Mouse (Mus musculus) spleen, adult 18-20 months (tissue): ENCODE results near the gene Caln1.

ENCODE experiments used
- DNase-seq, 2 experiments: peaks; one replicate each; pipeline ENCODE4 v3.0.0; 2022; ENCODE audit warnings: mixed read lengths in 2 of 2

Gene Caln1

DNA sequence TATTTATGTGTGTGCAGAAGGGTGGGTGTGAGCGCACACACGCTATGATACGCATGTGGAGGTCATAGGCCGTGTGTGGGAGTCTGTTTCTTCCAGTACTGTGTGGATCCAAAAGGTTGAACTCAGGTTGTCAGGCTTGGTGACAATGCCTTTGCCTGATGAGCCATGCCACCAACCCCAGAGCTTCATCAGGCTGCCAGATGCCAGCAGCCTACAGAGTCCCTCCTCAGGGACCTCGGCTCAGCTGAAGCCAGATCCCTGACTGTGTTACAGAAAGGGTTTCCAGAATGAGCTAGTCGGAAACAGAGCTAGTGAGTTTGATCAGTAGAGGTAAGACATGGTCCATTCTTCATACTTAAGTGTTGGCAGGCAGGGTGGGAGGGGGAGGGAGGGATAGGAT, 25.9 kb downstream of the Caln1 start:
- no peak for DNase-seq

DNA sequence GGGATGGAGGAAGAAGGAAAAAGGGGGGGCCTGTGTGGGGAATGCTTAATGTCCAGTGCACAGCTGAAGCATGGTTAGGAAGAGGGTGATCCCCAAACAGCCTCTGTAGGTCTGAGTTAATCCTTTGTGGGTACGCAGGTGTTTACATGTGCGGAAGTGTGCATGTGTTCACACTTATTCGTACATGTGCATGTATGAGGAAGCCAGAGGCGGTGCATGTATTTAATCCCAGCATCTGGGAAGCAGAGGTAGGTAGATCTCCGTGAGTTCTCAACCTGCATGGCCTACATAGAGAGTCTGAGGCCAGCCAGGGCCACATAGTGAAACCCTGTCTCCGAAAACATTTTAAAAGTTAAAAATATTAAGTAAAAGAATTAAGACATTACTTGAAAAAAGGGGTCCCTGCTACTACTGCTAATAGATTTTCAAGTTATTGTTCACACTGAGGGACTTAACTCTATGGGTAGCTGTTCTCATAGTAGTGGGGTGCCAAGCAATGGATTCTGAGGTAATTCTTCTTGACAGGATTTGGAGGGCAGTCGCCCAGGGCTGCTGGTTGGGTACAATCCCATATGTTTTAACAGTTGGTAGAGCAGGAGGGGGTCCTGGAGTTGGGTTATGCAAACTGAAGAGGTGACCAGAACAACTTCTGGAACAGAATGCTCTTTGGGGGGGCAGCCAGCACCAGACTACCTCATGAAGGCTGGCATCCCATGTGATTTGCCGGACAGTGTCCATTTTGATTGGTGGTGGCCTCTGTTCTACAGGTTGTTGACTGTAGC, 31.1 kb downstream of the Caln1 start:
- no peak for DNase-seq

DNA sequence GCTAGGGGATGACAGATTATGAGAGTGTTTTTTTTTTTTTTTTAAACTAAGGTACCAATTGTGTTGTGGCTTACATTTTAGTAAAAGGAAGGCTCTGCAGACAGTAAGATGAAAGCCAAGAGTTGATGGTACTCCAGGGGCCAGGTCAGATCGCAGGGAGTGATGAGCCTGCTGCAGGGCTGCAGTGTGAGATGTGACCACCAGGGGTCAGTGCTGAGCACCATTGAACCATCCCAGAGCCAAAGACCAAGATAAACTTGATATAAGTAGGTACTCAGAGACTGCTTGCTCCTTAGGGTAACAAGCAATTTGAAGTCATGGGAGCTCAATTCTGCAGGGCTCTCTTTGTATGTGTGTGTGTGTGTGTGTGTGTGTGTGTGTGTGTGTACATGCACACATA, 35.9 kb downstream of the Caln1 start:
- peak in 1 of 2 experiments; percentile 34 for DNase-seq

DNA sequence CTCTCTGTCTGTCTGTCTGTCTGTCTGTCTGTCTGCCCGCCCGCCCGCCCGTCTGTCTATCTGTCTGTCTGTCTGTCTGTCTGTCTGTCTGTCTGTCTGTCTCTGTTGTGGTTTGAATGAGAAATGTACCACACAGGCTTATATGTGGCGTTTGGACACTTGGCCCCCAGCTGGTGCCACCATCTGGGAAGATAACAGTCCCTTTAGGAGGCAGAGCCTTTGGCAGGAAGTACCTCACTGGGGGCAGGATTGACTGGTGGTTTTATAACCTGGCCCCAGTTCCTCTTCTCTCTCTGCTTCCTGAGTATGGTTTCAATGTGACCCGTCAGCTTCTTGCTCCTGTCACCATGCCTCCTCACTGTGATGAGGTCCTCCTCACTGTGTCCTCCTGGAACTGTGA, 40.5 kb downstream of the Caln1 start:
- no peak for DNase-seq

DNA sequence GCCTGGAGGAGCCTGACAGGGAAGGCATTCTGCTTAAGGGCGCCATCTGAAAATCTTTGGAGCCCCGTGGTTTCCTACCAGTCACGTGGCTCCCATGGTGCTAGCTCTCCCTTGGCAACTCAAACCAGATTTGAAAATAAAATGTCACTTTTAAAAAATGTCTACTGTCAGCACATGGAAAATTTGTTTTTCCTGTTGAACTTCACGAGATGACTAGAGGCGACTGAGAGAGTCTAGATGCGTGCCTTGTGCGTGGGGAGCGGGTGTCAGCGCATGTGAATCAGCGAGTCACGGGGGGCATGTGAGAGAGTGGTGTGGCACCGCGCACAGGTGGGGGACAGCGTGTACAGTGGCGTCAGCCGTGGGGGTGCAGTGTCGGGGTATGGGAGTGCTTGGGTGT, 42.3 kb downstream of the Caln1 start:
- DNase-seq, result no peak

DNA sequence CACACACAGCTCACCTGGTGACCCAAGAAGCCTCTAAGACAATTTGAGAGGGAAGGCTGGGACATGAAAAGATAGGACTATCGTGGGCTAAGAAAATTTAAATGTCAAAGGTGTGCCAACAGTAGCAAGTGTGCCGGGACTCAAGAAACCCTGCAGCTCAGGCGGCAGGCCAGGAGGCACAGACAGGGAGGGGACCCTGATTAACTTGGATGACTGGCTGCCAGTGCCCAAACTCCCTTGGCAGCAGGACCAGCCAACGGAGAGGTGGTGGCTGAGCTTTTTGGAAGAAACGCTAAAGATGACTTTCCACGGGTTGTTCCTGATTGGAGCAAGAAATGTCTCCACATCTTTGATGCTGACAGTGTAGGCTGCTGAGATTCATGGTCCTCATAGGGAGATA, 78.2 kb downstream of the Caln1 start:
- no peak for DNase-seq

DNA sequence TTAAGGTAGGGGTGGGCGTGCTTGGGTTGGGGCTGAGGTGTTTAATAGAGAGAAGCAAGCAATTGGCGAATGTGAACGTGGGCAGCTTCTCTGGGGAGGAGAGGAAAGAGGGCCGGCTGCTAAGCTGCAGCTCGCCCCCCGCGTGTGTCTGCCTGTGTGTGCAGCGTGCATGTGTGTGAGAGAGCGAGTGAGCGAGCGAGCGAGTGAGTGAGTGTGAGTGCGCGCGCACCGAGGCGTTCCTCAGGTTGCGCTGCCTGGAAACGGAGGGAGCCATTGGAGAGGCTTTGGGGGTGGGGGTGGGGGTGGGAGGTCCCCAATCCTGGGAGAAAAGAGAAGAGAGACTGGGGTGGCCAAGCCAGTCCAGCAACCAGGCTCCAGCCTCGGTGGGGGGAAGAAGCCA, 79.2 kb downstream of the Caln1 start:
- no peak for DNase-seq

DNA sequence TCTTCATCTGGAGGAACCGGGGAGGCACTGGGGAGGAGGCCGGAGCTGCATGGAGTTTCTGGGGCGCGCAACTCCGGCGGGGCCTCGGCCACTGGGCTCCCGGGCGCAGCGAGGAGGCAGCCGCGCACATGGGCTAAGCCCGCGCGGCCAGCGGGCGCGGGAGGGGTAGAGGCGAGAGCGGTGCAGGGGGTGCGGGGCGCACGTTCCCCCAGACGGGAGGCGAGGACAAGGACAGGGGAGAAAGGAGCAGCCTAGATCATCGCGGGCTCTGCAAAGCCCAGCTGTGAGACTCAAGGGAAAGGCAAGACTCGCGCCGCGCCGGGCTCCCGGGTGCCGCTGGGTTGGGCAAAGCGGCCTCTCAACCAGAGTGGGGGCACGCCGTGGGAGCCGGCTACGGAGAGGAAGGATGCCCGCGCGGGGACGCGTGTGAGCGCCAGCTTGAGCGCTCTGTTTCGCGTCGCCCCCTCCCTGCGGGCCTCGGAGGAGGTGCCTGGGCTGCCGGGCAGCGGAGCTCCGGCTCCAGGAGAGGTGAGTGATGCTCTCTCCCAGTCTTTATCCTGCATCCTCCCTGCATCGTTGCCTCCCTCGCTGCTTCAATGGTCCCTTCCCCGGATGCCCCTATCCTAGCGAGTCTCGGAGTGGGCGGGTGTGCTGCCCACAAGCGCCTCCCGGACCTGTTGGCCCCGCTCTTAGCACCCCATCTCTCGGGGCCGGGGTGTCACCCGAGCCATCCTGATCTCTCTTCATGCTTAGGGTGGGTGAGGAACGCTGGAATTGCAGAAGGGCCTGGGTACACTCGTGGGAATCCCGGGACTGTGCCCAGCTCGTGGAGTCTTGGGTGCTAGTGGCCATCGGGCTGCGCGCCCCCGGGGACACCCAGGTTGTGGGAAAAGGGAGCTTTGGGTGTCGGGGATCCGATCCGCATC, 79.9 kb downstream of the Caln1 start:
- no peak for DNase-seq

DNA sequence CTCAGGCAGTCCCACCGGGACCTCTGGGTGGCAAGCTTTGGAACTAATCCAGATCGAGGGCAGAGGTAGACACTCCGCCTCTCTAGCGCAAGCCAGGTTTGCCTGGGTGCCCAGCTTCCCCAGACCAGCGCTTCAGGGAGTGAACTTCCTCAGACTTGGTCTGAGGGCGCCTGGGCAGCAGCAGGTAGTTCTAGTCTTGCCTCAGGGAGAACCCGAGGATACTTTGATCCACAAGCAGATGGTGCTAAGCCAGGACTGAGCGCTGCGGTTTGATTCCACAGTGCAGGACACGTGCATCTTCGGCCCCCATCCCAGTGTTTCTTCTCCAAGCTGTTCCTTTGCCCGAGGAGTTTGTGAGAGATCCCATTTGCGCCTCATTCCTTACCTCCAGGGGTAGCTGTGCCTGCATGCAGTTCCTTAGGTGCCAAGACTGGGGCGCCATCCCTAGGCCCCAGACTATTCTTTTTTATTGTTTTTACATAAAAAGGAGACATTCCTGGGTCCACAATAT, 80.8 kb downstream of the Caln1 start:
- DNase-seq, result no peak

DNA sequence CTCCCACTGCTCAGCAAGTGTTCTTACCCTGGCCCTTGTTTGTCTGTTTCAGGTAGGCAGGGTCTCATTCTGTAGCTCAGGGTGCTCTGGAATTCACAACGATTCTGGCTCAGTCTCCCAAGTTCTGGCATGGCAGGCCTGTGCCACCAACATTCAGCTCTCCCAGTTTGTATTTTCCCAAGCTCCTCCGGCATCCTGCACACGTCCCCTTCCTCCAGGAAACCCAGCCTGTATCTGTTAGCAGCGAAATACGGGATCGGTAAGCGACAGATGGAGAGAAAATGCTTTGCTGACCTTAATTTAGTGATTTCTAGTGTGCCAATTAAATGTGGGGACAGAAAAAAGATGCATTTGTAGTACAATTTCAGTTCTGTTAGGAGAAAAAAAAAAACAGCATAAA, 88.8 kb downstream of the Caln1 start:
- DNase-seq, result no peak

DNA sequence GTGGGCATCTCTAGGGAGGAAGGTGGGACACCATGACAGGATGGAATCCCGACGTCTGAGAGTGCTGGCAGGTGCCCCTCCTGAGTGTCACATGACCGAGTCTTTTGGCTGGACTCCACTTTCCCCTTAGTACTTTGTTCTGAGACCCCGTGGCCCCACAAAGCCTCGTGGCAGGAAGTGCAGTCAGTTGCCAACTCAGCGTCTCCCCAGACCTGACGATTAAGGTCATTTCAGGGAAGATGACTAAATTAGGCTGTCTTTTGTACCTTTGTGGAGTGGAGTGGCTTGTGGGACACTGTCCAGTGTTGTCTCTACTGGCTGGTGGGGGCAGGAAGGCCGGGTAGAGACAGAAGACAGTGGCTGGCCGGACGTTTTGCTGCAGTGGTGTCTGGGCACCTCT, 103.0 kb downstream of the Caln1 start:
- no peak for DNase-seq

DNA sequence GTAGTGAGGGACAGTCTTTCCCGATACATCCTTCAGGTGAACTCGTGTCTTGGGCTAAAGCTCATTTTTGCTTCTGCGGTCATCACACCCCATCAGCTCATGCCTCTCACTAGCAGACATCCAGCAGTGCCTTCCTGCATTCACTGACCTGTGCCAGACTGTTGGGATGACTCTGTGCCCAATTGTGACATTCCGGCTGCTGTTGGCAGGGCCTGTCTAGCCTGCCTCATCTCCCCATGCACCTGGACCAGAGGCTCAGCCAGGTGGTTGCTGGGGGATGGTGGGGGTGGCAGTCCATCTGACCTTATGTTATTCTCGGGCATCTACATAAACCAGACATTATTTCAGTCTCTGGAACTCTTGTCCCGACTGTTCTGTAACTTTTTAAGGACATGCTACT, 105.6 kb downstream of the Caln1 start:
- no peak for DNase-seq

DNA sequence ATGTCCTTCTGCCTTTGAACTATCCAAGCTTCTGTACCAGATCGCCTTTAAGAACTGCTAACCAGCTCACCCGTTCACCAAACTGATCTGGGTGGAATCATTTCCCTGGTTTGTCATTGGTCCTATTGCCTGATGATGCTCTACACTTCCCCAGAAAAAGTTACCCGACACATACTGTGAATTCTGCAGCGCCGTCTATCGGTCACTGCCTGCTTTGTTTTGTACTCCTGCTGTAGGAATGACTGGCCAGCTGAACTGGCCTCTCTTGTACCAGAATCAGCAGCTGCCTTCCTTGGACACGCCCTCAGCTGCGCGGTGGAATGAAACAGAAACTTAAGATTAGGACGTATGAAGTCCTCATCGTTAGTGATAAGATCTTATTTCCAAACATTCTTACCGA, 107.5 kb downstream of the Caln1 start:
- DNase-seq, result no peak

DNA sequence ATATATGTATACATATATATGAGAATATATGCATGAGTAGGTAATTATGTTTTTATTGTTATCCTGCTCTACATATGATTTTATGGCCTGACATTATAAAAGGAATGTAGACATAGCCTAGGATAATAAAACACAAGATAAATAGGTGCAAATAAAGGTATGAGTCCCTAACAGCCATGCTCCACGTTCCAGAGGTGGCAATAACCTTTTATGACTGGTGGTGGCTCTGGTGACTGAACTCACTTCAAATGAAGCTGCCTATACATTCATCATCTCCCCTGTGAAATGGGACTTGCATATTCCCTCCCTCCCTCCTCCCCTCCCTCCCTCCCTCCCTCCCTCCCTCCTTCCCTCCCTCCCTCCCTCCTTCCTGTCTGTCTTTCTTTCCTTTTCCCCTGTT, 111.0 kb downstream of the Caln1 start:
- DNase-seq, result no peak

DNA sequence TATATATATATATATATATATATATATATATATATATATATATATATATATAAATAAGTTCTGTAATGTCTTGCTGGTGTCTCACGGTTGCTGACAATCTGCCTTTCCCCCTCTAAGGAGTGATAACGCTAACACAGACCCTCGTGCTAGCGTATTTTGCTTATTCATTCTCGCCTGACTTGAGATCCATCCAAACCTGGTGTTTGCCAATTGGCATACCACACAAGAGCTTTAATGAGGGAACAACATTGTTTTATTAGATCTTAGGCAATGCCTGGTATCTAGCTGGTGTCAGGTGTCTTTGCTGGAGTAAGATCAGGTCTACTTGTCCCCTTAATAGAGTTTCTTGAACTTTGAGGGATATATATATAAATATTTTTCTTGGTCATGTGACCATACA, 122.2 kb downstream of the Caln1 start:
- no peak for DNase-seq

DNA sequence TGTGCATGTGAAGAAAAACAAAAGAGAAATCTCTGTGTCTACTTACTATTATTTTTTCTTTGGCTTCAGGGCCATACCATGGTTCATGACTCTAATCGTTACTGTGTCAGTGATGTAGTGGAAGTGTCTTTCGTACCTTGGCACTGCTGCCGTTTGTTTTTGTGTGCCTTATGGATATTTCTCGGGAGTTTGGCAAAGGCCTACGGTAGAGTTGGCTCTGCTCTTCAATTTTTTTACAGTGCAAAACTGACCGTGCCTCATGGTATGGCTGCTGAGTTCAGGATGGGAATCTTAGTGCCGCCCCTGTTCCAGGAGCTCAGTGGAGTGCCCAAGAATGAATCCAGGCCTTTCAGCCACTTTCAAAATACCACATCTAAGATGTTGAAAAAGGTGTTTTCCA, 123.0 kb downstream of the Caln1 start:
- DNase-seq, result no peak

DNA sequence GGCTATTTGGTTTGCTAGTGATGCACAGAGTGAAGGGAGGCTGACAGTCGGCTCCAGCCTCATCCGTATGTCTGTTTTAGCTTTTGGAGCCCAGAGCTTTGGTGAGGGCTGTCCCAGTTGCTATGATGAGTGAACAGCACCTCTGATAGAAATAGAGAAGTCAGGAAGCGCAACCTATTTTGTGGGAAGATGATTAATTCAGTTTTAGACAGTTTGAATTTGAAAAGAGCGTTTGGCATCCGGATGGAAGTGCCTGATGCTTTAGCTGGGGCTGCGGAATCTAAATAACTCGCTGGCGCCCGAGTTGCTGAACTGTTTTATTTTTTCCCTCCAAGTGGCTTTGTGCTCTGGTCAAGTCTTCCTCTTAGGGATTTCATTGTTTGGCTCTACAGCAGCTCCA, 133.3 kb downstream of the Caln1 start:
- no peak for DNase-seq

DNA sequence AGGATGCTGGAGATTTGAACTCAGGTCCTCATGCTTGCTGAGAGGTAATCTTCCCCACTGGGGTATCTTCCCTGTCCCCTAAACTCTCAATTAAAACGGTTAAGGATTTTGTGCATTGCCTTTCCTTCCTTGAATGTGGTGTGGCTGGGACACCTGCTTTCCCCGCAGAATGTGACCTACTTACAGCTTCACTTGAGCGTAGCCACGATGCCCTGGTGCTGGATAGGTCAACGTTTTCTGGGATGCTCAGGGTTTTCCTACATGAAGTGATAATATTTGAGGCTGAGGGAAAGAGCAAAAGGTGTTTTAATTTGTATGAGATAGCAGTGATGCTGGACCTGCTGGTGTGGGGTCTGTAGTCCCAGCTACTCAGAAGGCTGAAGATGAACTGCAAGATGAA, 135.6 kb downstream of the Caln1 start:
- DNase-seq, result no peak

DNA sequence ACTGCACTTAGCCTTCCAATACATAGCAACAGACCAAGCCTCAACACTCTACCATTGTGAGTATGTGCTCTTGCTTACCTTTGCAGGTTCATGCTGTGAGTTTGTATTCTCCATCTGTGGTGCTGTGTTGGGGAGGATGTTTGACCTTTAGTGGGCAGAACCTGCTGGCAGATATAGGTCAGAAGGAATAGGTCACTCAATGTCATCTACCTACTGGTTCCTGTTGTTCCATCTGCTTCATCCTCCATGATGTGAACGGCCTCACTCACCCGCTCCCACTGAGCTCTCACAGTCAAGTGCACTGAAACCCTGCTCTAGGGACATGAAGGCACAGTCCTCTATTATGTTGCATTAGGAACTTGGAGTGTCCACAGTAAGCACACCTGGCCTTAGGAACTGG, 141.3 kb downstream of the Caln1 start:
- DNase-seq, result no peak

DNA sequence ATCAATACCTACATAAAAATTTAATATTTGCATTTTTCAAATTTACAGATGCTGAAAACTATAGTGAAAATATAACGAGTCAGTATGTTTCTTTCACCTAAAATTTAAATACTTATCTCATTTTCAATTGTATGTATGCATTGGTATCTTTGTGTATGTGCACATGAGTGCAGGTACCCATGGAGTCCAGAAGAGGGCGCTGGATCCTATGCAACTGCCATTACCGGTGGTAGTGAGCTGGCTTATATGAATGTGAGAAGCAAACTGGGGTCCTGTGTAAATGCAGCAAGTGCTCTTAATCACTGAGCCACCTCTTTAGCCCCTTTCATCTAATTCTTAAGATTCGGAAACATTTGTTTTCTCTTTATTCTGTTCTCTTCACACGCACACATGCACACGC, 146.1 kb downstream of the Caln1 start:
- no peak for DNase-seq

DNA sequence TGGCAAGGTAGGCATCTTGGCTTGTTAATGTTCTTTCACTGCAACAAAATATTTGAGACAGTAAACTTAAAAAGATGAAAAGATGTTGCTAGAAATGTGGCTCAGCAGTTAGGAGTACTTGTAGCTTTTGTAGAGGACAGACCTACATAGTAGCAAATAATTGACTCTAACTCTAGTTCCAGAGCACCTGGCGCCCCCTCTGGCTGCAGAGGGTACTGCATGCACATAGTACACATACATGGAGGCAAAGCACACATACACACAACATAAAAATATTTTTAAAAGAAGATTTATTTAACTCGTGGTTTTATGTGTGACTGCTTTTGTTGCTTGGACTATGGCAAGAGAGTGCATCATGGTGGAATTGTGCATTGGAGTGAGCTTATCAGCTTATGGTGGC, 151.3 kb downstream of the Caln1 start:
- DNase-seq, result no peak

DNA sequence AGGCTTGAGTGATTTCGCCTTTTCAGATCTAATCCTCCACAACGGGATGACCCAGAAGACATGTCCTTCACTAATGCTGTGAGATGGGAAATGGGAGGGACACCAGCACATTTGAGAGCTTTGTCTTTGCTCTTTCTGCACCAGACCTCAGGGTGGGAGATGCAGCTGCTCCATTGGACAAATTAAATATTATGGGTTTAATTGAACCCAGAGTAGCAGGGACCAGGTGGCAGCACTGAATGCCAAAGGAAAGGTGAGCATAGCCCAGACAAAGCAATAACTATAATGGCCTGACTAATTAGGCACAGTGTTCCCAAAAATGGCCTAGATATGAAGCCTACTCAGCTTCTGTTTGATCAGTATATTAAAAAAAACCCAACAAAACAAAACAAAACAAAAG, 158.2 kb downstream of the Caln1 start:
- DNase-seq, result no peak

DNA sequence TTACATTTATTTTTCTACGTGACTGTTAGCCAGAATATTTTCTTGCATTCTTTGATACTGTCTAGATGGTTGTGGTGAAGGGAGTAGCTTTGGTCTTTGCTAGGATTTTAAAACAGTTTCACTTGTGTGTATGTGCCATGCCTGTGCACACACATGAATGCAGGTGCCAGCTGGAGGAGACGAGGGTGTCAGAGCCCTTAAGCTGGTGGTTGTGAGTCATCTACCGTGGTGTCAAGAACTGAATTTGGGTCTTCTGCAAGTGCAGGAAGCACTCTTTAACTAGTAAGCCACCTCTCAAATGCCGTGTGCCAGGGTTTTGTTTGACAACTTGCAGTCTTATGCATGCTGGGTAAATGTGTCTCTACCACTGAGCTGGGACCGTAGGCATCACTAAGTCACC, 178.2 kb downstream of the Caln1 start:
- DNase-seq, result no peak

DNA sequence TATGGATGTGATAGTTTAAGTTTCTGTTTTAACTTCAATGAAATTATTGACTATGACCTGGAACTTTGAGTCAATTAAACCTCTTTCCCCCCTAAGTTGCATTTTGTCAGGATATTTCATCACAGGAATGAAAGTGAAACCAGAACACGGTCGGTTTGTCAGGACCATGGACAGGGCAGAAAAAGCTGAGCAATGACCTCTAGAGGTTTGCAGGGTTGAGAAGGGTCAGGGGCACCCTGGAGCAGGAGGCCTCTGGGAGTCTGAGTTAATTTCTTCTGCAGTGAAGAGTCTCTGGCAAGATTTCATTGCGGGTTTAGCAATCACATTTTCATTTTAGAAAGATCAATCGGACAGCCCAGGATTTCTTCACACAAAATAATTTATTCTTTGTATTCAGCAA, 184.7 kb downstream of the Caln1 start:
- no peak for DNase-seq
